Mouse (Mus musculus): ENCODE measurements around the gene Nsl1.
"Not testable (repeated sequence)": the region's sequence is repeated elsewhere in the genome, so short reads cannot be mapped to it uniquely, and the experiment has no call there.

GRCm38 (mm10) chr1:191030922-191031425 is 31.8 kb upstream of the Nsl1 start:
- not testable (repeated sequence) for TF ChIP-seq POLR2A (IDR thresholded peaks at IDR 0.05; ENCODE audit: borderline replicate concordance, extremely low read depth, low read depth, low read length); CTCF (IDR thresholded peaks at IDR 0.05; ENCODE audit: insufficient read depth, low read length)
